Mouse (Mus musculus) layer of hippocampus, adult 6 months (tissue): ENCODE data around the gene Rpp14. TPM values are rescaled to one million over a fixed set of nuclear protein-coding genes. Genes with fewer than 3 reads are reported as not detected.

ENCODE experiments used
- long read RNA-seq, 2 experiments: library from polyadenylated mRNA; unstranded; transcript quantifications; one replicate each; pipeline ENCODE4 v2.0.0; 2019 to 2020
- polyA plus RNA-seq: library from polyadenylated mRNA; unstranded; fragments of <200 nt; fragmentation: Nextera tagmentation; gene quantifications from 2 replicates; pipeline ENCODE4 v1.2.3, GENCODE M21; 2021

Gene Rpp14
- 35.0 and 35.5 TPM in 2 replicates for polyA plus RNA-seq
- long read RNA-seq, experiment 1, transcript Rpp14-201 (6 exons, 2,401 nt), result major isoform, 57 of 79 reads
- long read RNA-seq, experiment 1, partial matches to known transcripts, result 5 of 79 reads
- long read RNA-seq, experiment 1, other reads (novel, unspliced or antisense), result 14 of 79 reads
- long read RNA-seq, experiment 2, transcript Rpp14-201 (6 exons, 2,401 nt), result major isoform, 156 of 193 reads
- long read RNA-seq, experiment 2, partial matches to known transcripts, result 3 of 193 reads
- long read RNA-seq, experiment 2, other reads (novel, unspliced or antisense), result 33 of 193 reads

DNA sequence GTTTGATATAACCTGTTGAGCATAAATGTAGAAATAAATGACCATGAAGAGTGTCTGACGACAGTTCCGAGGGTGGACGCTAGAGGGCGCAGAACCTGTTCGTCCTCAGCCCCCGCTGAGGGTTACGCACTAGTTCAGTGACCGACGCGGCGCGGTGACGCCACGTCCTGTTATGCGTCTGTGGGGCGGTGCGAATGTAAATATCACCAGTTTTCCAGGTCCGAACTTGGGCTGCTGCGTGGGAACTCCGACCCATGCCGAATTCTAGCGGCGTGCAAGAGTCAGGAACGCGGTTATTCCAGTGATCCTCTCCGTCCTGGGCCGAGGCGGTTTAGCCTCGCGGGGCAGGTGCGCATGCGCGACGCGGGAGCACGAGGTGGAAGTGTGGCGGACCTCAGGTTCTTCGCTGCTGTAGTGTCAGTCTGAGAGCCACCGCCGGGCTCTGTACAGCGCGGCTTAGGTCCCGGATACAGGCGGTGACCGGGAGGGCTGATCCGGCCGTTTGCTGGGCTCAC lies at the start of gene Rpp14:
Rpp14 (plus strand) TSS at position 203 of the 515 bp plus-strand sequence.

GRCm38 (mm10) chr14:8097978-8098686 lies 18.0 kb downstream of the Rpp14 start, which contains the start of gene Pxk:
Pxk (plus strand) TSS chr14:8098211.

Other genes starting within 250 kb of the Rpp14 start
- gene Gm45521, start 123.1 kb upstream of the Rpp14 start, polyA plus RNA-seq, result not detected in 2 replicates
- gene Dnase1l3, start 85.8 kb upstream of the Rpp14 start, polyA plus RNA-seq, result 0.23 and 0.36 TPM in 2 replicates
- gene Abhd6, start 77.5 kb upstream of the Rpp14 start, polyA plus RNA-seq, result 99.6 and 106 TPM in 2 replicates
- 13.0 and 14.5 TPM in 2 replicates for gene Pxk, start 17.8 kb downstream of the Rpp14 start, polyA plus RNA-seq
- 156 and 174 TPM in 2 replicates for gene Pdhb, start 92.7 kb downstream of the Rpp14 start, polyA plus RNA-seq
- 18.9 and 22.5 TPM in 2 replicates for gene Kctd6, start 133.8 kb downstream of the Rpp14 start, polyA plus RNA-seq
- 0.21 and 0.50 TPM in 2 replicates for gene Acox2, start 179.0 kb downstream of the Rpp14 start, polyA plus RNA-seq
- 32.9 and 37.3 TPM in 2 replicates for gene Fam107a, start 237.7 kb downstream of the Rpp14 start, polyA plus RNA-seq